Mouse (Mus musculus) CH12.LX (cell line): ENCODE results near the gene Samd4b. TPM values are rescaled to one million over a fixed set of nuclear protein-coding genes. Genes with fewer than 3 reads are reported as not detected.

Experiments
- DNase-seq: peaks from one replicate; pipeline ENCODE4 v3.0.0-alpha.2; 2013; ENCODE audit errors: extremely low read depth
- H3K27ac ChIP-seq: 2 replicates; pipeline ENCODE4 v1.5.1; 2012; ENCODE audit warnings: low read depth, mild to moderate bottlenecking, control low read depth, moderate library complexity; ENCODE audit not compliant: insufficient read depth
- H3K27me3 ChIP-seq: replicated peaks from 2 replicates; pipeline ENCODE3; 2012; ENCODE audit warnings: inconsistent platforms
- H3K36me3 ChIP-seq, 2 experiments: replicated peaks in 1 of 2; 2 replicates each; pipeline versions ENCODE3 to v1.6.1; 2012; ENCODE audit warnings: inconsistent platforms in 1 of 2, low read length in 1 of 2, mild to moderate bottlenecking in 1 of 2, mixed read lengths in 1 of 2, moderate library complexity in 1 of 2; ENCODE audit not compliant: control insufficient read depth in 1 of 2, insufficient read depth in 1 of 2
- H3K4me1 ChIP-seq, 2 experiments: 2 replicates each; pipeline ENCODE4 v1.6.1; 2012; ENCODE audit warnings: inconsistent platforms in 1 of 2, moderate library complexity in 1 of 2; ENCODE audit not compliant: insufficient read depth in 2 of 2, control insufficient read depth in 1 of 2
- H3K4me2 ChIP-seq: 2 replicates; pipeline ENCODE4 v1.6.1; 2012; ENCODE audit warnings: low read depth, mild to moderate bottlenecking, control low read depth; ENCODE audit not compliant: poor library complexity, insufficient read depth, severe bottlenecking
- H3K4me3 ChIP-seq, 3 experiments: fragments of 150-350 bp in 1 of 3; sonication (generic) in 1 of 3; replicated peaks in 1 of 3; 2 replicates each; pipeline versions ENCODE3 to v1.5.1; 2011 to 2012; ENCODE audit warnings: low read depth in 2 of 3, low read length in 2 of 3, mild to moderate bottlenecking in 2 of 3, moderate library complexity in 2 of 3, control low read depth in 1 of 3, improper control_type of control experiment in 1 of 3, inconsistent platforms in 1 of 3, mixed read lengths in 1 of 3; ENCODE audit not compliant: poor library complexity in 1 of 3
- H3K79me2 ChIP-seq: replicated peaks from 2 replicates; pipeline ENCODE4 v1.6.1; 2012; ENCODE audit warnings: mild to moderate bottlenecking, moderate library complexity; ENCODE audit not compliant: control insufficient read depth, poor library complexity, insufficient read depth, severe bottlenecking; ENCODE audit errors: extremely low read depth
- H3K9ac ChIP-seq: 2 replicates; pipeline ENCODE4 v1.6.1; 2012; ENCODE audit warnings: low read depth, mild to moderate bottlenecking, control low read depth, moderate library complexity; ENCODE audit not compliant: insufficient read depth
- H3K9me3 ChIP-seq: replicated peaks from 2 replicates; pipeline ENCODE3; 2012; ENCODE audit warnings: low read length, inconsistent platforms, mixed read lengths
- BHLHE40 ChIP-seq: IDR thresholded peaks from 2 replicates; pipeline ENCODE4 v1.6.1; 2011; ENCODE audit warnings: mild to moderate bottlenecking, low read depth, low read length, improper control_type of control experiment
- CHD1 ChIP-seq: IDR thresholded peaks from 2 replicates; pipeline ENCODE4 v1.6.1; 2012; ENCODE audit warnings: low read depth, low read length, improper control_type of control experiment, inconsistent platforms
- CHD2 ChIP-seq: IDR thresholded peaks from 2 replicates; pipeline ENCODE4 v1.6.1; 2011; ENCODE audit warnings: low read length, improper control_type of control experiment
- CTCF ChIP-seq, 2 experiments: IDR thresholded peaks in 1 of 2; conservative IDR thresholded peaks in 1 of 2; 2 replicates each; pipeline ENCODE4 v1.5.1; 2011 to 2012; ENCODE audit warnings: low read depth in 2 of 2, low read length in 2 of 2, improper control_type of control experiment in 1 of 2, inconsistent platforms in 1 of 2, mild to moderate bottlenecking in 1 of 2, moderate library complexity in 1 of 2
- E2F4 ChIP-seq: IDR thresholded peaks from 2 replicates; pipeline ENCODE4 v1.6.1; 2011; ENCODE audit warnings: low read depth, low read length, improper control_type of control experiment; ENCODE audit not compliant: insufficient replicate concordance
- EP300 ChIP-seq: IDR thresholded peaks from 2 replicates; pipeline ENCODE4 v1.6.1; 2011; ENCODE audit warnings: low read length, improper control_type of control experiment
- ETS1 ChIP-seq: conservative IDR thresholded peaks from 2 replicates; pipeline ENCODE4 v1.6.1; 2012; ENCODE audit warnings: low read depth, mild to moderate bottlenecking, inconsistent platforms, low read length, improper control_type of control experiment, moderate library complexity
- GABPA ChIP-seq: IDR thresholded peaks from 2 replicates; pipeline ENCODE4 v1.6.1; 2012; ENCODE audit warnings: low read depth, low read length, improper control_type of control experiment, inconsistent platforms; ENCODE audit not compliant: insufficient replicate concordance
- HCFC1 ChIP-seq: IDR thresholded peaks from 2 replicates; pipeline ENCODE4 v1.6.1; 2012; ENCODE audit warnings: low read depth, mild to moderate bottlenecking, inconsistent platforms, low read length, improper control_type of control experiment
- IRF4 ChIP-seq: IDR thresholded peaks from 2 replicates; pipeline ENCODE4 v1.6.1; 2014; ENCODE audit warnings: low read depth, mild to moderate bottlenecking, inconsistent platforms, low read length, improper control_type of control experiment
- JUN ChIP-seq: IDR thresholded peaks from 2 replicates; pipeline ENCODE4 v1.6.1; 2011; ENCODE audit warnings: low read depth, mild to moderate bottlenecking, low read length, improper control_type of control experiment, moderate library complexity; ENCODE audit not compliant: insufficient read depth
- JUND ChIP-seq: conservative IDR thresholded peaks from 2 replicates; pipeline ENCODE4 v1.6.1; 2011; ENCODE audit warnings: low read depth, low read length, improper control_type of control experiment
- KAT2A ChIP-seq: IDR thresholded peaks from 2 replicates; pipeline ENCODE4 v1.6.1; 2012; ENCODE audit warnings: low read length, improper control_type of control experiment, inconsistent platforms; ENCODE audit not compliant: insufficient replicate concordance
- MAFK ChIP-seq: IDR thresholded peaks from 2 replicates; pipeline ENCODE4 v1.6.1; 2011; ENCODE audit warnings: low read length, improper control_type of control experiment; ENCODE audit not compliant: insufficient replicate concordance
- MAZ ChIP-seq: IDR thresholded peaks from 2 replicates; pipeline ENCODE4 v1.6.1; 2012; ENCODE audit warnings: low read depth, mild to moderate bottlenecking, inconsistent platforms, low read length, improper control_type of control experiment, moderate library complexity
- MEF2A ChIP-seq: IDR thresholded peaks from 2 replicates; pipeline ENCODE4 v1.6.1; 2014; ENCODE audit warnings: low read depth, mild to moderate bottlenecking, inconsistent platforms, low read length, improper control_type of control experiment, borderline replicate concordance
- MXI1 ChIP-seq: IDR thresholded peaks from 2 replicates; pipeline ENCODE4 v1.6.1; 2011; ENCODE audit warnings: mild to moderate bottlenecking, low read depth, low read length, improper control_type of control experiment
- NELFE ChIP-seq: IDR thresholded peaks from 2 replicates; pipeline ENCODE4 v1.6.1; 2011; ENCODE audit warnings: low read depth, low read length, improper control_type of control experiment
- NRF1 ChIP-seq: IDR thresholded peaks from 2 replicates; pipeline ENCODE4 v1.6.1; 2014; ENCODE audit warnings: low read depth, mild to moderate bottlenecking, inconsistent platforms, low read length, improper control_type of control experiment, moderate library complexity
- POLR2A ChIP-seq: IDR thresholded peaks from 2 replicates; pipeline ENCODE4 v1.6.1; 2011; ENCODE audit warnings: low read depth, mild to moderate bottlenecking, improper control_type of control experiment, low read length
- POLR2AphosphoS2 ChIP-seq: IDR thresholded peaks from 2 replicates; pipeline ENCODE4 v1.6.1; 2011; ENCODE audit warnings: low read depth, low read length, improper control_type of control experiment
- RCOR1 ChIP-seq: conservative IDR thresholded peaks from 2 replicates; pipeline ENCODE4 v1.6.1; 2012; ENCODE audit warnings: low read depth, mild to moderate bottlenecking, inconsistent platforms, low read length, improper control_type of control experiment
- SIN3A ChIP-seq: IDR thresholded peaks from 2 replicates; pipeline ENCODE4 v1.6.1; 2012; ENCODE audit warnings: low read length, improper control_type of control experiment, inconsistent platforms
- SMC3 ChIP-seq: IDR thresholded peaks from 2 replicates; pipeline ENCODE4 v1.6.1; 2011; ENCODE audit warnings: low read depth, low read length, improper control_type of control experiment
- TBP ChIP-seq: conservative IDR thresholded peaks from 2 replicates; pipeline ENCODE4 v1.6.1; 2011; ENCODE audit warnings: low read depth, low read length, improper control_type of control experiment
- TCF12 ChIP-seq: IDR thresholded peaks from 2 replicates; pipeline ENCODE4 v1.6.1; 2014; ENCODE audit warnings: low read depth, mild to moderate bottlenecking, inconsistent platforms, low read length, improper control_type of control experiment
- UBTF ChIP-seq: IDR thresholded peaks from 2 replicates; pipeline ENCODE4 v1.6.1; 2012; ENCODE audit warnings: low read depth, mild to moderate bottlenecking, inconsistent platforms, low read length, improper control_type of control experiment, moderate library complexity
- USF1 ChIP-seq: IDR thresholded peaks from 2 replicates; pipeline ENCODE4 v1.6.1; 2014; ENCODE audit warnings: low read depth, mild to moderate bottlenecking, inconsistent platforms, low read length, improper control_type of control experiment
- USF2 ChIP-seq: conservative IDR thresholded peaks from 2 replicates; pipeline ENCODE4 v1.6.1; 2011; ENCODE audit warnings: low read depth, low read length, improper control_type of control experiment
- ZKSCAN1 ChIP-seq: IDR thresholded peaks from 2 replicates; pipeline ENCODE4 v1.6.1; 2012; ENCODE audit warnings: low read depth, inconsistent platforms, low read length, improper control_type of control experiment, borderline replicate concordance
- ZNF384 ChIP-seq: IDR thresholded peaks from 2 replicates; pipeline ENCODE4 v1.6.1; 2012; ENCODE audit warnings: low read depth, low read length, improper control_type of control experiment, inconsistent platforms
- dilution Hi-C: fragments of 300-500 bp; cut with MboI; formaldehyde crosslinking; loops from 2 replicates; pipeline ENCODE4 v1.14.3; 2020; ENCODE audit warnings: low sequenced_read_pairs; ENCODE audit not compliant: extremely low pct_unique_long_range_greater_than_20kb, extremely low pct_ligation_motif_present
- in situ Hi-C: fragments of 300-500 bp; cut with MboI; formaldehyde crosslinking; loops from 3 replicates; pipeline ENCODE4 v1.14.3; 2019; ENCODE audit warnings: low sequenced_read_pairs, low pct_ligation_motif_present, low pct_unique_long_range_greater_than_20kb, mixed read lengths
- polyA plus RNA-seq: library from polyadenylated mRNA; unstranded; fragments of >175 nt; gene quantifications from 2 replicates; pipeline ENCODE4 v1.2.1, GENCODE M21; 2012; ENCODE audit warnings: low read depth; ENCODE audit not compliant: insufficient read length
- total RNA-seq, 2 experiments: library from RNA; depleted of rRNA; stranded (reverse); fragments of 300-350 nt in 1 of 2; fragments of >200 nt in 1 of 2; gene quantifications; 2 replicates each; pipeline ENCODE4 v1.2.3; 2012 to 2014

The Samd4b gene
- total and polyA plus RNA-seq, 3 experiments, result 3.7 to 24.6 (median 10.0) TPM

DNA sequence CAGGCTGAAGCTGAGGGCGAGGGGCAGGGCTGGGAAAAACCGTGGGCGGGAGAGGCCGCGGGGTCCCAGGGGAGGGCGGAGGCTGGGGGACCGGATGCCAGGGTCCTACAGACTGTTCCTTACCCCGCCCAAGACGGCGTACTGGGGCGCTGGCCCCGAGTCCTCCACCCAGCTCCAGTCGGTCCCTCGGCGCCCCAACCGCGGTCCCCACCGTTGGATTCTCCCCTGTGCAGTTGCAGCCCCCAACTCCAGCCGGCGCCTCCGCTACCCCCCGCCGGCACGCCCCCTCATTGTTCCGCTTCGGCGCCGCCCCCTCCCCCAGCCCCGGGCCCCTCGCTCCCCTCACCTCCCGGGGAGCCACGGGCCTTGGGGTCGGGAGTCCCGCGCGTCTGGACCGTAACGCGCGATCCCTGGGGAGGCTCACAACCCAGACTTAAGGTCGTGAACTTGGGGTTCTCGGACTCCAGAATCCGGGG is 226.4 kb downstream of the Samd4b start:
- H3K9ac ChIP-seq, result peak overlapping the region; percentile 83
- H3K27ac ChIP-seq, result no peak overlapping the region
- peaks cover 0 to 33% of the 10 kb centered on the region in 2 experiments for H3K36me3 ChIP-seq
- H3K9me3 ChIP-seq, result no peaks in the 10 kb centered on the region
- dilution Hi-C loops, result no loop called here
- in situ Hi-C loops, result no loop called here
- peak overlapping the region; percentile 86 for H3K4me2 ChIP-seq
- H3K27me3 ChIP-seq, result no peaks in the 10 kb centered on the region
- H3K79me2 ChIP-seq, result peaks cover 4% of the 10 kb centered on the region; the same call in 1 of the 2 replicates
- peak overlapping the region; percentile 70 to 73 (median 70) for H3K4me3 ChIP-seq
- TF ChIP-seq KAT2A, result no peak
- no peak for TF ChIP-seq IRF4
- TF ChIP-seq ZKSCAN1, result no peak
- TF ChIP-seq SMC3, result no peak
- no peak for TF ChIP-seq ZNF384
- no peak for TF ChIP-seq POLR2A
- TF ChIP-seq UBTF, result 0 out of 2 replicates have a peak, but pooled peaks have one; percentile 16
- TF ChIP-seq MEF2A, result 0 out of 2 replicates have a peak, but pooled peaks have one; percentile 1
- no peak for TF ChIP-seq USF1
- no peak for TF ChIP-seq BHLHE40
- TF ChIP-seq JUND, result no peak
- 0 out of 2 replicates have a peak, but pooled peaks have one; percentile 8 for TF ChIP-seq SIN3A
- TF ChIP-seq ETS1, result no peak
- peaks cover 7 to 31% of the 10 kb centered on the region in 2 experiments for H3K4me1 ChIP-seq
- DNase-seq, result no peak

DNA sequence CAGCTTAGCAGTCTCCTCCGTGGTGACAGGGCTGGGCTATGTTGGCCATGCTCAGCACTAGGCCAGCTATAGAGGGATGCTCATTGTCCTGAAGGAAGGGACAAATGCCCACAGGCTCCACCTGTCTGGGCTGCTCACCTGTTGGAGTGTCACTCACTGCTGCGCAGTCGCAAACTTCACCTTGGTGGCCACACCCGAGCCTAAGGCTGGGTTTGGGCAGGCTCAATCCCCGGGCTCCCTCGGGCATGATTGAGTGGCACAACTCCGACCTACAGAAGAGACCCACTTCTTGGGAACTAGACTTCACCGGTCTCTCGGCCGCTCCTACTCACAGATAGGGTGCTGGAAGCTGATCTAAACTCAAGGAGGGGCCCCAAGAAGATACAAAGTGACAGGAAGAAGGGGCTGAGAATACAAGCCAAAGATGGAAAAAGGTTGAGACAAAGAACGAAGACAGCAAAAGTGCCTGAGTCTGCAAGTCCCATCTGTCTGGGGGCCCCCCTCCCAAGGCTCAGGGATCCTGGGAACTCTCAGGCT is 226.9 kb downstream of the Samd4b start:
- H3K4me3 ChIP-seq, result peak overlapping the region; percentile 46 to 70 (median 70)
- H3K4me2 ChIP-seq, result peak overlapping the region; percentile 86
- H3K36me3 ChIP-seq, result peaks cover 0 to 33% of the 10 kb centered on the region in 2 experiments
- no peak overlapping the region for H3K27ac ChIP-seq
- peaks cover 5 to 26% of the 10 kb centered on the region in 2 experiments for H3K4me1 ChIP-seq
- in situ Hi-C loops, result no loop called here
- DNase-seq, result no peak
- H3K9me3 ChIP-seq, result no peaks in the 10 kb centered on the region
- no peaks in the 10 kb centered on the region for H3K79me2 ChIP-seq
- no peaks in the 10 kb centered on the region for H3K27me3 ChIP-seq
- TF ChIP-seq USF2 (no peak), USF1 (no peak), EP300 (no peak), MAFK (no peak), TCF12 (0 out of 2 replicates have a peak, but pooled peaks have one; percentile 19), E2F4 (no peak), JUN (no peak), NELFE (no peak), RCOR1 (no peak), MEF2A (peak; percentile 51; the same call in 1 of the 2 replicates), POLR2A (no peak), CTCF (conservative IDR thresholded peaks at IDR 0.05 in 1 of 2, IDR thresholded peaks at IDR 0.05 in 1 of 2; ENCODE audit: low read depth in 2 of 2, low read length in 2 of 2) (no peak), ZKSCAN1 (no peak), SIN3A (peak; percentile 21; the same call in 1 of the 2 replicates), CHD2 (no peak), MAZ (peak; percentile 52; the same call in 1 of the 2 replicates), TBP (no peak), ETS1 (no peak), POLR2AphosphoS2 (no peak), IRF4 (no peak), SMC3 (no peak), CHD1 (no peak), GABPA (no peak), HCFC1 (no peak), MXI1 (no peak), NRF1 (no peak)
- peak overlapping the region; percentile 83; the same call in 1 of the 2 replicates for H3K9ac ChIP-seq
- dilution Hi-C loops, result no loop called here
